Mouse (Mus musculus): Measurements from ENCODE around the gene Arl8a. TPM values are rescaled to one million over a fixed set of nuclear protein-coding genes. Genes with fewer than 3 reads are reported as not detected.

Gene Arl8a
- total RNA-seq, 2 experiments from 2014 or later = 329 to 359 TPM

GRCm38 (mm10) chr1:135160411-135161050 is 13.9 kb downstream of the Arl8a start:
- no peak for DNase-seq (ENCODE audit: low spot score in 2 of 2)
- intact Hi-C loops (cut with DNase I) = no loop called here

DNA sequence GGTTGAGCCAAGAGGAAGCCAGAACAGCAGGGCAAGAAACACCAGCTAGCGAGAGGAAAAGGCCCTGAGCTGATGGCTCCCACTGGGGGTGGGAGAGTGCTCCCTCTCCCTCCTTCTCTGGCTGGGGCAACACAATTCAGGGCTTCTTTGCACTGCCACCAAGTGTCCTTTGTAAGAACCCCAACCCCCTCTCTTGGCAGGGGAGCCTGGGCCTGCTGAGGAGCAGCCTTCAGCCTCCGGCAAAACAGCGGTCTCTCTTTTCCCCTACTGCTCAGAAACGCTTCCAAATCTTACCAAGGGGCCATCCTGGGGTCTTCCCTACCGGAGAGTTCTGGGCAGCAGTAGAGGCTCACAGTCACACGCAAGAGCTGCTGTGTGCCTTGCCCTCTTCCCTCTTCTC is 16.1 kb downstream of the Arl8a start:
- DNase-seq (ENCODE audit: low spot score in 2 of 2) = peak; percentile 70 to 73

GRCm38 (mm10) chr1:135167435-135167834 is 20.8 kb downstream of the Arl8a start, which contains the start of gene Gpr37l1:
Gene Gpr37l1 (minus strand): TSS chr1:135167681.
- peak; percentile 66 to 71 for DNase-seq (ENCODE audit: low spot score in 2 of 2)
- intact Hi-C loops (cut with DNase I) = no loop called here

More for the DNA sequence above, 16.1 kb downstream of the Arl8a start:
- intact Hi-C loops (cut with DNase I) = no loop called here

DNA sequence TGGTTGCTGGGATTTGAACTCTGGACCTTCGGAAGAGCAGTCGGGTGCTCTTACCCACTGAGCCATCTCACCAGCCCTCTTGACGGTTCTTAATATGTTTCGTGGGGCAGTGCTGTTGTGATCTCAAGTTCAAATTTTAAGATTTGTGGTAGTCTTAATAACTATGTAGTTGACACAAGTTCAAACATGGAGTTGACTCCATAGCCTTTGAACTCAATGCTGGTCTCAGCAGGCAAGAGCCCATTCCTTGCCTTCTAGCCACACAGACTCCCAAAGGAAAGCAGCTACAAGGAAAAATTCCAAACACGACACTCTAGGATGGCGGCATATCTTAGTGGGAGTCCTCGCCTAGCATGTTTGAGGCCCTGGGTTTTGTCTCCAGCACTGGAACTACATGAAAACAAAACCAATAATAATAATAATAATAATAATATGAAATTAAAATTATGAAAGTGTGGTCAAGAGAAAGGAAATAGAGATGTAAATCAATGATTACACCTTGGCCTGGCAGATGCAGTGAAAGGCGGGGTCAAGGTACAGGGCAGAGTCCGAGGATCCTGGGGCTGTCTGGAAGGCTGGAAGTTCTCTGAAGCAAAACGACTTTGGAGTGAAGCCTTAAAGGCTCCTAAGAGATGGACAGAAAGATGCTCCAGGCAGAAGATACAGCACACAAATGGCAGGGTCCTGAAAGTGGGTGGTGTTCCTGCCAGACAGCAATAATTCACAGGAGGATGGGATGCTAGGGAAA is 22.0 kb downstream of the Arl8a start:
- DNase-seq (ENCODE audit: low spot score in 2 of 2) = no peak
- intact Hi-C loops (cut with DNase I) = no loop called here

DNA sequence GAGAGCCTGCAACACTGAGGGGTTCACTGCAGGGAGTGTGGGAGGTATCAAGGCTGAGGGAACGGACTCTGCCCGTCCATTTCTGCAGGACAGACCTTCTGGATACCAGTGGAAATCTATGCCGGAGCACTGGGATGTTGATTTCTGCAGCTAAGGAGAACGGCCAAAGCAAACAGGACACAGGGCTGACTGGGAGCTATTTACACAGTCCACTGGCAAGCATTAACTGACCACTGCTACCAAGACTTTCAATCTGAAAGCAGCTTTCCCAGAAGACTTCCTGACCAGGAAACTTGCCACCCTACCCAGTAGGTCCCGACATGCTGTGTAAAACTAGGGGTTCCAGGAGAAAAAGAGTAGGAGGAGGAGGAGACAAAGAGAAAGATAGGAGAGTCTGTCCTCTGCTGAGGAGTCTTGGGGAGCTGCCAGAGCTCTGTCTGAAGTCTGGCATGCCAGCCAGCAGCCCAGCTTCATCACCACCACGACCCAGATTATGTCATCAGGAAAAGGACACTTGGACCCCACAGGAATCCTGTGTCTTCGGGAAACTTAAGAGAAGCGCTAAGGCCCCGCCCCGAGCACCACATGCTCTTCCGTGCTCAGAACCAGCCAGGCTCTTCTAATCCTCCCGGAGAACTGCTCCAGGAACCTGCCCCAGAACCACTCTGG is 23.1 kb downstream of the Arl8a start:
- intact Hi-C loops (cut with DNase I) = loop anchor here (2.0 kb wide), 1 partner anchor 199 kb away; no protein-coding TSS in a partner anchor
- no peak for DNase-seq (ENCODE audit: low spot score in 2 of 2)

- DNase-seq (ENCODE audit: low spot score in 2 of 2) = no peak
- intact Hi-C loops (cut with DNase I) = loop anchor here (2.0 kb wide), 1 partner anchor 199 kb away; no protein-coding TSS in a partner anchor
Measured at GRCm38 (mm10) chr1:135170299-135170698, 23.7 kb downstream of the Arl8a start.

- intact Hi-C loops (cut with DNase I) = loop anchor here (2.0 kb wide), 1 partner anchor 198 kb away; no protein-coding TSS in a partner anchor
- DNase-seq (ENCODE audit: low spot score in 2 of 2) = no peak
Measured at GRCm38 (mm10) chr1:135171202-135171601, 24.6 kb downstream of the Arl8a start.

DNA sequence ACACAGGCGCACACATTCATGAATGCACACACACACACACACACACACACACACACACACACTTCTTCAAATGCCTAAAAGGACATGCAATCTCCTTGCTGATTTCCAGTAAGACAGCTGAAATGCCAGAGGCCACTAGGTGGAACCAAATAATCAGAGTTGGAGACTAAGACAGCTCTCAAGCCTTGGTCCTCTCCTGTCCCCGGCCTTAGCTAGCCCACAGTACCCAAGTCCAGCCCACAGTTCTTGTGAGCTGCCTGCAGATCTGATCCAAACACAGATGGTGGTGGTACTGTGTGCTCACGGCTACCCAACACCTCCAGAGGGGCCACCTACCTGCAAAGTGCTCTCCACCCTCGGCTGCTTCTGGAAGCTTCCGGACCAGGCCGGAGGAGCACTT is 25.4 kb downstream of the Arl8a start:
- intact Hi-C loops (cut with DNase I) = loop anchor here (1.0 to 2.0 kb wide), 2 partner anchors 87 to 197 kb away; no protein-coding TSS in a partner anchor
- peak; percentile 81 to 86 for DNase-seq (ENCODE audit: low spot score in 2 of 2)

DNA sequence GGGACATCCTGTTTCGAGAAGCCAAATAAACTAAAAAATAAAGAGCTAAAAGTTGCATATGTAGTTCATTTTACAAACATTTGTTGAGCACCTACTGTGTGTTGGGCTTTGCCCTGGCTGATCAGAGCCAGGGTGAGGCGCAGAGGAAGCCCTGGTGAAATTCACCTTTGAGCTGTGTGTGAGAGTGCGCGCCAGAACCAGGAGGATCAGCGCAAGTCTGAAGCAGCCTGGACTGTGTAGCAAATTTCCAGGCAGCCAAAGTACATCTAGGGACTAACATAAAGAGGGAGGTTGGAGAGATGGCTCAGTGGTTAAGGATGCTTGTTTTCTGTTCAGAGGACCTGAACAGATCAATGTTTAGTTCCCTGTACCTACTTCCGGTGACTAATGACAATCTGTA is 26.7 kb downstream of the Arl8a start:
- no peak for DNase-seq (ENCODE audit: low spot score in 2 of 2)
- intact Hi-C loops (cut with DNase I) = no loop called here

DNA sequence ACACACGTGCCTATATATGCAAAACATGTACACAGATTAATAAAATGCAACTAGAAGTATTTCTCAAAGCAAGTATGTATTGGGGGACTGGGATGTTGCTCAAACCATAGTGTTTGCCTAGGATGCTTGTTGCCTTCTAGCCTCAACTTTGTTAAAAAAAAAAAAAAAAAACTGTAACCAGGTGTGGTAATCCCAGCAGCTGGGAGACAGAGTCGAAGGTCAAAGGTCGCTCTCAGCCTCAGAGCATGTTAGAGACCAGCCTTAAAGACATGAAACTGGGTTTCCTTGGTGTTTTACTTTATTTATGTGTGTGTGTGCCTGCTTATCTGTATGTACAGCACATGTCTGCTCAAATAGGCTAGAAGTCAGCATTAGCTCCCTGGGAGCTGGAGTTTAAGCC is 28.6 kb downstream of the Arl8a start:
- DNase-seq (ENCODE audit: low spot score in 2 of 2) = no peak
- intact Hi-C loops (cut with DNase I) = no loop called here

DNA sequence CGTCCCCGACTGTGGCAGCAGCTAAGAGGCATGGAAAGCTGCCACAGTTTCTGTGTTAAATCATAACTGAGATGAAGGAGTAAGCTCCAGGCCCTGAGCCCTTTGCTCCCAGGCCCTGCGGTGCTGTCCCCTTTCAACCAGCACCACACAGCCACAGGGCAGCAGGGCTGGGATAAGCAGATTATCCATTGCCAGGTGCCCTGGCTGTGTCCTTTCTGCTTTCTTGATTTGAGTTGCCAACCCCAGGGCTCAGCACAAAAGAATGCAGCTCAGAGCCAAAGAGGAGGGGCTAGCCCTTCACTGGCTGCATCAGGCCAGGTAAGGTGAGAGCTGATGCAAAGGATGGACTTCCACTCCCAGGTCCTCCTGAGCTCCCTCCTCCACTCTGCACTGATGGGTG is 31.1 kb downstream of the Arl8a start:
- intact Hi-C loops (cut with DNase I) = no loop called here

DNA sequence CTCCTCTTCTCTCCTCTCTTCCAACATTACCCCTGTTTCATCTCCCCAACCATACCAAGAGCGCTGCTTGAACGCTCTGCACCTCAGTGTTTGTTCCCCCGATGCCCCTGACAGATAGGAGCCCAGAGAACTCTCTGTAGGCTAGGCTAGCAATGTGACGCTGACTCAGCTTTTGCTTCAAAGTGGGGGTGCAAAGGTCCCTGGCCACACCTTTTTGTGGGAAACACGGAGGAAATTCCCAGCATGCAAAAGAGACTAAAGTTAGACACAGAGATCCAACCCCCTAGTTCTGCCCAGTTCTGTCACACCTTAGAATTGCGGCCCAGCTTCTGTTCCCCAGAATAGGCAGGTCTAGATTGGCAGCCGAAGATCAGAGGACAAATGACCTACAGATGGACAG is 32.2 kb downstream of the Arl8a start:
- no peak for DNase-seq (ENCODE audit: low spot score in 2 of 2)
- intact Hi-C loops (cut with DNase I) = no loop called here

More for the DNA sequence above, 31.1 kb downstream of the Arl8a start:
- DNase-seq (ENCODE audit: low spot score in 2 of 2) = no peak

DNA sequence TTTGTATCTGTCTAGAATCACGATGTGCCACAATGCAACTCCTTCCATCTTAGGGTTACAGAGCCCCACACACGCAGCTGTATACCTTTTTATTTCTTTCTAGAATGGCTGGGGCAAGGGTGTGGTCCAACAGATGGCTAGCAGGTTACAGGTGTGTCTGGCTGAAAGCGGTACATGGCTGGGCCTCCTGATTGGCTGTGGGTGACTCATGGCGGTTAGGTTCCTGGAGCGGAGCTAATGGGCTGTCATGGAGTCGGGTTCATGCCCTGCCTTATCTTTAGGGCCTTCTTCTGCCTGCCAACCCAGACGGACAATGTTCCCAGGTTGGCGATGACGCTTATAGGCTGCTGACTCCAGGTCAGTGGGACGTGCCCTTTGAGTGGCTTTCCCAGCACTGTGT is 34.2 kb downstream of the Arl8a start:
- DNase-seq (ENCODE audit: low spot score in 2 of 2) = no peak
- intact Hi-C loops (cut with DNase I) = no loop called here

GRCm38 (mm10) chr1:135181275-135181674 is 34.7 kb downstream of the Arl8a start:
- no peak for DNase-seq (ENCODE audit: low spot score in 2 of 2)
- intact Hi-C loops (cut with DNase I) = no loop called here

DNA sequence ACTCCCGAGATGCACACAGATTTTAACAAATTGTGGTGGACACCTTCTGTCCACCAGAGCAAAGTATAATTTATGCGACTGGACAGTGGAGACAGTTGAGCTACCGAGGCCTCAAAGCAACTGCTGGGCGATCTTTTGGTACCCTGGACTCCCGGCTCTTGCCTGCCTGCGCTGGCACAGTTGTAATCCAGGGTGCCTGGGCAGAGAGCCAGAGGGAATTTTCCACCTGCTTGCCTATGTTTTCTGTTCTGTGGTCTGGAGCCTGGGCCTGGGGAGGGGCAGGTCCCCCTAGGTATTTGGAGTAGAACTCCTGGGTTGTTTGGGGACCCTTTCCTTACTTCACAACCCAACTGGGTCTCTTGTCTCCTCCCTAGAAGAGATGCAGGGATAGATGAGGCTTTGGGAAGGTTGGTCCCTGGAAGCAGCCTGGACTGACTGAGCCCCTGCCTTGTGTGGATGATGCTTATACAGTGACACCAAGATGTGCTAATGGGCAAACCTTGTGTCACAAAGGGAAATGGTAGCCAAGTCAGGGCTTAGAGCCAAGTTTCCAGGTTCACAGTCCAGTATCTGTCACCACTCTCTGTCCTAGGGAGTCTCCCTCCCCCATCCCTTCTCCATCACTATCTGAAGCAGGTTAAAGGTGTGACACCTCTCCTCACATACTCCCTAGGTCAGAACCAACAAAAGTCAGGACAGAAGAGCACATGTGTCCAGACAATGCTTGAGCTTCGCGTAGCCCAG is 35.4 kb downstream of the Arl8a start:
- intact Hi-C loops (cut with DNase I) = no loop called here
- DNase-seq (ENCODE audit: low spot score in 2 of 2) = no peak

DNA sequence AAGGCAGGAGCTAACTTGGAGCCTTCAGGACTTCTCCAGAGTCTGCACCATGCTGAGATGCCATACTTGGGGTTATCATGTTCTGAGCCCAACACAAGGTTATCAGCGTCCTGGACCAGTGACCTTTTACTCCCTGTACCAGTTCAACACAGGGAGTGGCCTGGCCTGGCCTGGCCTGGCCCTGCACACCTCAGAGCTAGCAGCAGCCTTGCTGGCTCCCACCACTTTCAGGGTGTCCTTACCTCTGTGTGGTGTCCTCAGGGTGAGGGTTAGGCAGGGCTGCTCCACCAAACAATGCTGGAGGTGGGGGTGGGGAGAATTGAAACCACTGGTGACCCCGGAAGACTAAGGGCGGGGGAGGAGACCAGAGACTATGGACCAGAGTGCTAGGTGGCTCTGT is 36.4 kb downstream of the Arl8a start:
- intact Hi-C loops (cut with DNase I) = no loop called here
- DNase-seq (ENCODE audit: low spot score in 2 of 2) = no peak

- intact Hi-C loops (cut with DNase I) = no loop called here
- no peak for DNase-seq (ENCODE audit: low spot score in 2 of 2)
Measured at GRCm38 (mm10) chr1:135183448-135183847, 36.8 kb downstream of the Arl8a start.

GRCm38 (mm10) chr1:135183941-135184570 is 37.4 kb downstream of the Arl8a start:
- intact Hi-C loops (cut with DNase I) = no loop called here
- DNase-seq (ENCODE audit: low spot score in 2 of 2) = no peak

- intact Hi-C loops (cut with DNase I) = no loop called here
- no peak for DNase-seq (ENCODE audit: low spot score in 2 of 2)
Measured at GRCm38 (mm10) chr1:135185936-135186335, 39.3 kb downstream of the Arl8a start.
